Mouse (Mus musculus): Measurements from ENCODE around the gene Plcd1. TPM values are rescaled to one million over a fixed set of nuclear protein-coding genes. Genes with fewer than 3 reads are reported as not detected.

Gene Plcd1
- polyA plus RNA-seq (2017; shearing (Covaris generic)) = 4.6 TPM

DNA sequence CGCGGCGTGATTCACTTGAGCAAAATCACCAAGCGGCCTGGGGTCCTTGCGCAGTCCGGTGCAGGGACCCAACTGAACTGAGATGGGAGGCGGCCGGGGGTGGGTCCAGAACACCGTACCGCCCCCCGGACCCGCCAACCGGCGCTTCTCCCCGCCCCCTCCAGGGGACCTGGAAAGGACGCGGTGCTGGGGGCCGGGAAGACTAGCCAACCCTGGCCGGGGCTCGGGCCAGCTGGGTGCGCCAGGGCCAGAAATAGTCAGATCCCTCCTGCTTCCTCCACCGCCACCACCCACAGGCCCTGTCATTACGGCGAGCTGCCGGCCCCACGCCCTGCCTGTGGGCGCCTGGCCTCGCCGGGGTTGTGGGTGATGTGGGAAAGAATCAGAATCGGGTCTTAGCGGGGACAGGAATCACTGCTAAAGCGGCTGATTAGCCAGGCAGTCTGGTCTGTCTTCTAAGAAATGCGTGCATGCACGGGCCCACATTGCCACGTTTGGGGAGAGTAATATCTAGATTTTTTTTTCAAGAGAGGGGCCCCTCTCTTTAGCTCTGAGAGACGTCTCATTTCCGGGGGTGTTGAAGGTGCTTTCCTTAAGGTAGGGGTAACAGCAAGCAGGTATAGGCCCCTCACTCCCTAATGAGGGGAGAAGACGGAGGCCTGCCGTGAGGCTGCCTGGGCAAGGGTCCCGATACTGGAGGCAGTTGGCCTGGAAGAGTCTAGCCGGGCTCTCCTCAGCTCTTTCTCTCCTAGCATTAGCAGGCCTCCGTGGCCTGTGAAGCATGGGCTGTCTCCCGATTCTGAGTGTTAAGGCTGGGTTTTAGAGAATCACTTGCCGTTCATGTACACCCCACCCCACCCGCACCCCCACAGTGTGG is at the start of gene Plcd1:
Plcd1 (minus strand) TSS at position 84 of the 877 bp plus-strand sequence.

GRCm38 (mm10) chr9:119101992-119102782 is 8.9 kb upstream of the Plcd1 start, which contains the start of gene Dlec1:
TSS of gene Dlec1 (plus strand) at chr9:119102478.

GRCm38 (mm10) chr9:119052154-119052944 is 41.0 kb downstream of the Plcd1 start, which contains the start of gene Vill:
TSS of gene Vill (plus strand) at chr9:119052778.

Other genes starting within 250 kb of the Plcd1 start
- 0.24 TPM for gene Ctdspl, start 167.0 kb downstream of the Plcd1 start, polyA plus RNA-seq (2017; shearing (Covaris generic))
- gene Vill, start 40.7 kb downstream of the Plcd1 start, polyA plus RNA-seq (2017; shearing (Covaris generic)) = not detected
- gene Dlec1, start 9.0 kb upstream of the Plcd1 start, polyA plus RNA-seq (2017; shearing (Covaris generic)) = 0.98 TPM
- gene Acaa1b, start 63.6 kb upstream of the Plcd1 start, polyA plus RNA-seq (2017; shearing (Covaris generic)) = 0.54 TPM
- not detected for gene Gm47289, start 65.7 kb upstream of the Plcd1 start, polyA plus RNA-seq (2017; shearing (Covaris generic))
- gene Slc22a13, start 115.6 kb upstream of the Plcd1 start, polyA plus RNA-seq (2017; shearing (Covaris generic)) = 0.63 TPM
- 37.2 TPM for gene Oxsr1, start 228.9 kb upstream of the Plcd1 start, polyA plus RNA-seq (2017; shearing (Covaris generic))
- gene Acaa1a, start 246.2 kb upstream of the Plcd1 start, polyA plus RNA-seq (2017; shearing (Covaris generic)) = 82.9 TPM
- 61.7 TPM for gene Myd88, start 247.9 kb upstream of the Plcd1 start, polyA plus RNA-seq (2017; shearing (Covaris generic))